Mouse (Mus musculus) MEL (cell line): ENCODE data around the gene Dnajc11. TPM values are rescaled to one million over a fixed set of nuclear protein-coding genes. Genes with fewer than 3 reads are reported as not detected.

ENCODE experiments used
- DNase-seq: peaks from one replicate; pipeline ENCODE4 v3.0.0; 2011; ENCODE audit warnings: low read depth, low spot score
- H3K27ac ChIP-seq: 2 replicates; pipeline ENCODE4 v1.5.1; 2012; ENCODE audit warnings: low read depth, mild to moderate bottlenecking, control low read depth, low read length, moderate library complexity; ENCODE audit not compliant: control insufficient read depth
- H3K27me3 ChIP-seq, 2 experiments: fragments of 150-350 bp in 1 of 2; sonication (generic) in 1 of 2; 2 replicates each; pipeline ENCODE4 v1.6.1; 2012; ENCODE audit warnings: low read length in 2 of 2, mild to moderate bottlenecking in 2 of 2, improper control_type of control experiment in 1 of 2, moderate library complexity in 1 of 2; ENCODE audit not compliant: insufficient read depth in 2 of 2, control insufficient read depth in 1 of 2
- H3K36me3 ChIP-seq, 2 experiments: 2 replicates each; pipeline ENCODE4 v1.6.1; 2012 to 2014; ENCODE audit warnings: low read length in 2 of 2, improper control_type of control experiment in 1 of 2, inconsistent platforms in 1 of 2, mild to moderate bottlenecking in 1 of 2; ENCODE audit not compliant: insufficient read depth in 2 of 2, control insufficient read depth in 1 of 2
- H3K4me1 ChIP-seq, 2 experiments: fragments of 150-350 bp in 1 of 2; sonication (generic) in 1 of 2; 2 replicates each; pipeline ENCODE4 v1.6.1; 2012; ENCODE audit warnings: low read length in 2 of 2, improper control_type of control experiment in 1 of 2, mild to moderate bottlenecking in 1 of 2; ENCODE audit not compliant: insufficient read depth in 2 of 2, control insufficient read depth in 1 of 2
- H3K4me3 ChIP-seq, 2 experiments: fragments of 150-350 bp in 1 of 2; sonication (generic) in 1 of 2; 2 replicates each; pipeline ENCODE4 v1.5.1; 2012; ENCODE audit warnings: low read depth in 2 of 2, low read length in 2 of 2, mild to moderate bottlenecking in 2 of 2, moderate library complexity in 2 of 2, control low read depth in 1 of 2, improper control_type of control experiment in 1 of 2; ENCODE audit not compliant: control insufficient read depth in 1 of 2, insufficient read depth in 1 of 2
- H3K79me2 ChIP-seq: 2 replicates; pipeline ENCODE4 v1.6.1; 2012; ENCODE audit warnings: mild to moderate bottlenecking, low read length, moderate library complexity; ENCODE audit not compliant: control insufficient read depth, poor library complexity, insufficient read depth
- H3K9ac ChIP-seq: 2 replicates; pipeline ENCODE4 v1.6.1; 2012; ENCODE audit warnings: low read depth, mild to moderate bottlenecking, control low read depth, low read length, moderate library complexity; ENCODE audit not compliant: control insufficient read depth, poor library complexity, severe bottlenecking
- H3K9me3 ChIP-seq: fragments of 150-350 bp; sonication (generic); replicated peaks from 2 replicates; pipeline ENCODE4 v1.6.1; 2012; ENCODE audit warnings: mild to moderate bottlenecking, low read length, improper control_type of control experiment, moderate library complexity; ENCODE audit not compliant: insufficient read depth
- CHD1 ChIP-seq: IDR thresholded peaks from 2 replicates; pipeline ENCODE4 v1.6.1; 2012; ENCODE audit warnings: low read depth, mild to moderate bottlenecking, inconsistent platforms, low read length, improper control_type of control experiment
- CHD2 ChIP-seq: IDR thresholded peaks from 2 replicates; pipeline ENCODE4 v1.6.1; 2011; ENCODE audit warnings: low read length, improper control_type of control experiment
- E2F4 ChIP-seq: IDR thresholded peaks from 2 replicates; pipeline ENCODE4 v1.6.1; 2011; ENCODE audit warnings: low read depth, low read length, improper control_type of control experiment, borderline replicate concordance
- ELF1 ChIP-seq: IDR thresholded peaks from 2 replicates; pipeline ENCODE4 v1.6.1; 2014; ENCODE audit warnings: low read depth, mild to moderate bottlenecking, inconsistent platforms, low read length, improper control_type of control experiment, moderate library complexity
- EP300 ChIP-seq, 2 experiments: IDR thresholded peaks; 2 replicates each; pipeline ENCODE4 v1.6.1; 2011; ENCODE audit warnings: improper control_type of control experiment in 2 of 2, low read length in 2 of 2, low read depth in 1 of 2, mild to moderate bottlenecking in 1 of 2
- HCFC1 ChIP-seq: IDR thresholded peaks from 2 replicates; pipeline ENCODE4 v1.6.1; 2012; ENCODE audit warnings: low read depth, mild to moderate bottlenecking, inconsistent platforms, low read length, improper control_type of control experiment, moderate library complexity
- KAT2A ChIP-seq: conservative IDR thresholded peaks from 2 replicates; pipeline ENCODE4 v1.6.1; 2012; ENCODE audit warnings: low read depth, low read length, improper control_type of control experiment, inconsistent platforms
- MAFK ChIP-seq: IDR thresholded peaks from 2 replicates; pipeline ENCODE4 v1.6.1; 2011; ENCODE audit warnings: low read depth, mild to moderate bottlenecking, low read length, improper control_type of control experiment, borderline replicate concordance
- MAX ChIP-seq: IDR thresholded peaks from 2 replicates; pipeline ENCODE4 v1.6.1; 2011; ENCODE audit warnings: low read length, improper control_type of control experiment
- MAZ ChIP-seq: IDR thresholded peaks from 2 replicates; pipeline ENCODE4 v1.6.1; 2012; ENCODE audit warnings: low read depth, mild to moderate bottlenecking, inconsistent platforms, low read length, improper control_type of control experiment
- MYC ChIP-seq: IDR thresholded peaks from 2 replicates; pipeline ENCODE4 v1.6.1; 2011; ENCODE audit warnings: low read depth, mild to moderate bottlenecking, low read length, improper control_type of control experiment, moderate library complexity
- NELFE ChIP-seq: IDR thresholded peaks from 2 replicates; pipeline ENCODE4 v1.6.1; 2011; ENCODE audit warnings: low read depth, low read length, improper control_type of control experiment
- NRF1 ChIP-seq: IDR thresholded peaks from 2 replicates; pipeline ENCODE4 v1.6.1; 2014; ENCODE audit warnings: low read depth, mild to moderate bottlenecking, inconsistent platforms, low read length, improper control_type of control experiment, moderate library complexity; ENCODE audit not compliant: poor library complexity, insufficient read depth, severe bottlenecking
- POLR2A ChIP-seq, 2 experiments: IDR thresholded peaks; 2 replicates each; pipeline ENCODE4 v1.6.1; 2011 to 2012; ENCODE audit warnings: low read length in 2 of 2, mild to moderate bottlenecking in 2 of 2, control low read depth in 1 of 2, improper control_type of control experiment in 1 of 2, low read depth in 1 of 2, moderate library complexity in 1 of 2; ENCODE audit not compliant: control insufficient read depth in 1 of 2, insufficient read depth in 1 of 2, poor library complexity in 1 of 2
- POLR2AphosphoS2 ChIP-seq: IDR thresholded peaks from 2 replicates; pipeline ENCODE4 v1.6.1; 2011; ENCODE audit warnings: low read length, improper control_type of control experiment
- POLR2AphosphoS5 ChIP-seq: IDR thresholded peaks from 2 replicates; pipeline ENCODE4 v1.6.1; 2012; ENCODE audit warnings: low read depth, borderline replicate concordance, mild to moderate bottlenecking, inconsistent platforms, low read length, moderate library complexity, mixed read lengths
- RCOR1 ChIP-seq: IDR thresholded peaks from 2 replicates; pipeline ENCODE4 v1.6.1; 2012; ENCODE audit warnings: low read depth, mild to moderate bottlenecking, inconsistent platforms, low read length, improper control_type of control experiment
- SIN3A ChIP-seq: IDR thresholded peaks from 2 replicates; pipeline ENCODE4 v1.6.1; 2012; ENCODE audit warnings: low read length, improper control_type of control experiment, inconsistent platforms
- TBP ChIP-seq: IDR thresholded peaks from 2 replicates; pipeline ENCODE4 v1.8.0; 2011; ENCODE audit warnings: low read depth, low read length, improper control_type of control experiment
- TCF12 ChIP-seq: IDR thresholded peaks from 2 replicates; pipeline ENCODE4 v1.6.1; 2014; ENCODE audit warnings: low read depth, mild to moderate bottlenecking, inconsistent platforms, low read length, improper control_type of control experiment, moderate library complexity
- USF1 ChIP-seq: IDR thresholded peaks from 2 replicates; pipeline ENCODE4 v1.6.1; 2014; ENCODE audit warnings: low read depth, mild to moderate bottlenecking, inconsistent platforms, low read length, improper control_type of control experiment, moderate library complexity
- polyA plus RNA-seq, 2 experiments: library from polyadenylated mRNA; stranded (reverse) in 1 of 2; unstranded in 1 of 2; fragments of >175 nt in 1 of 2; fragments of >200 nt in 1 of 2; gene quantifications; 2 replicates each; pipeline versions ENCODE4 v1.2.1 to v1.2.4; 2012; ENCODE audit warnings: low replicate concordance in 2 of 2, low read depth in 1 of 2; ENCODE audit not compliant: insufficient read length in 2 of 2, insufficient read depth in 1 of 2, missing spikeins in 1 of 2
- total RNA-seq: library from RNA; depleted of rRNA; stranded (reverse); fragments of 300-350 nt; gene quantifications from 2 replicates; pipeline ENCODE4 v1.2.3, GENCODE M21; 2012

Gene Dnajc11
- total and polyA plus RNA-seq, 3 experiments = 128 to 278 (median 157) TPM

GRCm38 (mm10) chr4:151994228-151995171 is 61.0 kb downstream of the Dnajc11 start (continued):
- TF ChIP-seq NELFE (no peak), POLR2AphosphoS2 (no peak), MAFK (peak; percentile 67; the same call in 1 of the 2 replicates), POLR2AphosphoS5 (no peak)

- Histone ChIP-seq H3K27ac (peak overlapping the region; percentile 27; the same call in 1 of the 2 replicates), H3K4me1 (peaks cover 5 to 30% of the 10 kb centered on the region in 2 experiments), H3K9me3 (no peaks in the 10 kb centered on the region), H3K4me3 (peak overlapping the region; percentile 83 to 85), H3K36me3 (peaks cover 0 to 20% of the 10 kb centered on the region in 2 experiments; a peak in 2 of 4 replicates)
- TF ChIP-seq E2F4 (peak; percentile 54; the same call in 1 of the 2 replicates), MAZ (no peak), NELFE (peak; percentile 11; the same call in 1 of the 2 replicates), TBP (no peak), HCFC1 (no peak), CHD1 (no peak), MAX (no peak)
- TF ChIP-seq, all 39 proteins: peak for 2
- DNase-seq = no peak
- peaks cover 6% of the 10 kb centered on the region; the same call in 1 of the 2 replicates for H3K79me2 ChIP-seq
- H3K9ac ChIP-seq = peak overlapping the region; percentile 80
- H3K27me3 ChIP-seq = no peaks in the 10 kb centered on the region
These were observed 62.1 kb downstream of the Dnajc11 start for GRCm38 (mm10) chr4:151995371-151996172.

GRCm38 (mm10) chr4:151996173-151996950 is 62.9 kb downstream of the Dnajc11 start, which contains the start of gene Phf13:
Gene Phf13, minus strand, starts transcription at chr4:151996258.
- H3K27ac ChIP-seq = peak within 1 kb of the TSS; percentile 36
- no peaks in the 10 kb centered on the region for H3K9me3 ChIP-seq
- peak within 1 kb of the TSS; percentile 94 for H3K9ac ChIP-seq
- peak; percentile 99 for DNase-seq
- H3K36me3 ChIP-seq = peaks cover 0 to 20% of the 10 kb centered on the region in 2 experiments; a peak in 2 of 4 replicates
- H3K4me1 ChIP-seq = peaks cover 5 to 30% of the 10 kb centered on the region in 2 experiments
- peak within 1 kb of the TSS; percentile 88 to 97 for H3K4me3 ChIP-seq
- peaks cover 6% of the 10 kb centered on the region; the same call in 1 of the 2 replicates for H3K79me2 ChIP-seq
- no peaks in the 10 kb centered on the region for H3K27me3 ChIP-seq
- TF ChIP-seq USF1 (peak; percentile 75), E2F4 (no peak), POLR2A (IDR thresholded peaks at IDR 0.05; ENCODE audit: control insufficient read depth in 1 of 2, insufficient read depth in 1 of 2, low read depth in 1 of 2, low read length in 2 of 2, poor library complexity in 1 of 2) (peak; percentile 23 to 65; a peak in 2 of 4 replicates), TCF12 (no peak; the same call in none of the 2 replicates), NRF1 (0 out of 2 replicates have a peak, but pooled peaks have one; percentile 33), MAZ (peak; percentile 91; the same call in 1 of the 2 replicates), POLR2AphosphoS2 (no peak), EP300 (IDR thresholded peaks at IDR 0.05; ENCODE audit: low read depth in 1 of 2, low read length in 2 of 2) (peak in 1 of 2 experiments; percentile 45; a peak in 1 of 4 replicates), CHD2 (peak; percentile 77; the same call in 1 of the 2 replicates), KAT2A (peak; percentile 96), ELF1 (peak; percentile 79), CHD1 (no peak), RCOR1 (no peak), SIN3A (peak; percentile 86), MYC (0 out of 2 replicates have a peak, but pooled peaks have one; percentile 40), HCFC1 (peak; percentile 96)
